Mouse (Mus musculus) small intestine, adult 2 months (tissue): ENCODE results near the gene Alkbh4.

Experiments used
- CTCF ChIP-seq: fragments of 200-500 bp; IDR thresholded peaks from 2 replicates; pipeline ENCODE4 v1.5.1; 2012; ENCODE audit warnings: low read depth, mild to moderate bottlenecking, control low read depth, inconsistent platforms, low read length, moderate library complexity, mixed read lengths; ENCODE audit not compliant: insufficient replicate concordance, insufficient read length; ENCODE audit errors: extremely low read depth
- POLR2A ChIP-seq: fragments of 200-500 bp; IDR thresholded peaks from 2 replicates; pipeline ENCODE4 v1.6.1; 2012; ENCODE audit warnings: low read depth, mild to moderate bottlenecking, control low read depth, inconsistent platforms, low read length, moderate library complexity

GRCm38 (mm10) chr5:136165246-136165645 is 29.3 kb downstream of the Alkbh4 start:
- TF ChIP-seq CTCF (no peak), POLR2A (no peak)
